Mouse (Mus musculus) heart, postnatal 0 days (tissue): Measurements from ENCODE around the gene Cd4.

Source experiments
- CTCF ChIP-seq: IDR thresholded peaks from 2 replicates; pipeline ENCODE4 v1.5.1; 2016; ENCODE audit warnings: antibody characterized with exemption, control low read depth, low read depth
- EP300 ChIP-seq: IDR thresholded peaks from 2 replicates; pipeline ENCODE4 v1.6.1; 2016; ENCODE audit warnings: antibody characterized with exemption, low read depth

GRCm38 (mm10) chr6:124904991-124905860, 17.2 kb upstream of the Cd4 start:
- TF ChIP-seq CTCF, result no peak
- TF ChIP-seq EP300, result no peak
